Mouse (Mus musculus): ENCODE measurements around the gene Plekhh2.
"Not testable (repeated sequence)": the region's sequence is repeated elsewhere in the genome, so short reads cannot be mapped to it uniquely, and the experiment has no call there.

Plekhh2 gene

GRCm38 (mm10) chr17:84512516-84513085 is 906 bp downstream of the Plekhh2 start:
- in situ Hi-C loops (cut with MboI, MseI), result no loop called here

GRCm38 (mm10) chr17:84515901-84516300 is 4.2 kb downstream of the Plekhh2 start:
- in situ Hi-C loops (cut with MboI, MseI), result no loop called here

GRCm38 (mm10) chr17:84519346-84519745 is 7.7 kb downstream of the Plekhh2 start:
- in situ Hi-C loops (cut with MboI, MseI), result no loop called here

GRCm38 (mm10) chr17:84520057-84520456 is 8.4 kb downstream of the Plekhh2 start:
- in situ Hi-C loops (cut with MboI, MseI), result no loop called here

GRCm38 (mm10) chr17:84529356-84529755 is 17.7 kb downstream of the Plekhh2 start:
- in situ Hi-C loops (cut with MboI, MseI), result no loop called here

- in situ Hi-C loops (cut with MboI, MseI), result no loop called here
Observed at GRCm38 (mm10) chr17:84530202-84530796, 18.6 kb downstream of the Plekhh2 start.

- in situ Hi-C loops (cut with MboI, MseI), result no loop called here
Observed at GRCm38 (mm10) chr17:84532909-84533499, 21.3 kb downstream of the Plekhh2 start.

- in situ Hi-C loops (cut with MboI, MseI), result no loop called here
Observed at GRCm38 (mm10) chr17:84533841-84534240, 22.1 kb downstream of the Plekhh2 start.

GRCm38 (mm10) chr17:84534632-84535031 is 22.9 kb downstream of the Plekhh2 start:
- in situ Hi-C loops (cut with MboI, MseI), result no loop called here

GRCm38 (mm10) chr17:84535226-84535625 is 23.5 kb downstream of the Plekhh2 start:
- in situ Hi-C loops (cut with MboI, MseI), result no loop called here

GRCm38 (mm10) chr17:84537301-84537700 is 25.6 kb downstream of the Plekhh2 start:
- in situ Hi-C loops (cut with MboI, MseI), result no loop called here

GRCm38 (mm10) chr17:84537966-84538365 is 26.3 kb downstream of the Plekhh2 start:
- in situ Hi-C loops (cut with MboI, MseI), result no loop called here

GRCm38 (mm10) chr17:84540603-84541002 is 28.9 kb downstream of the Plekhh2 start:
- in situ Hi-C loops (cut with MboI, MseI), result no loop called here

GRCm38 (mm10) chr17:84550902-84551877 is 39.5 kb downstream of the Plekhh2 start:
- in situ Hi-C loops (cut with MboI, MseI), result no loop called here

- in situ Hi-C loops (cut with MboI, MseI), result no loop called here
Observed at GRCm38 (mm10) chr17:84552230-84552629, 40.5 kb downstream of the Plekhh2 start.

- in situ Hi-C loops (cut with MboI, MseI), result not testable (repeated sequence)
Observed at GRCm38 (mm10) chr17:84564264-84564663, 52.6 kb downstream of the Plekhh2 start.

- in situ Hi-C loops (cut with MboI, MseI), result no loop called here
Observed at GRCm38 (mm10) chr17:84565762-84566161, 54.1 kb downstream of the Plekhh2 start.

- in situ Hi-C loops (cut with MboI, MseI), result no loop called here
Observed at GRCm38 (mm10) chr17:84566773-84567555, 55.3 kb downstream of the Plekhh2 start.

GRCm38 (mm10) chr17:84568807-84569206 is 57.1 kb downstream of the Plekhh2 start:
- in situ Hi-C loops (cut with MboI, MseI), result no loop called here

- in situ Hi-C loops (cut with MboI, MseI), result no loop called here
Observed at GRCm38 (mm10) chr17:84569770-84570169, 58.1 kb downstream of the Plekhh2 start.

- in situ Hi-C loops (cut with MboI, MseI), result no loop called here
Observed at GRCm38 (mm10) chr17:84571629-84572028, 59.9 kb downstream of the Plekhh2 start.

All from regulatory T cell (primary cell).